Mouse (Mus musculus): Measurements from ENCODE around the gene Jakmip3. TPM values are rescaled to one million over a fixed set of nuclear protein-coding genes. Genes with fewer than 3 reads are reported as not detected.

The Jakmip3 gene
- polyA plus RNA-seq, 1 experiment from 2014 or later: 0.13 TPM

GRCm38 (mm10) chr7:139126549-139126948 lies 186.0 kb downstream of the Jakmip3 start:
- DNase-seq (ENCODE audit: low spot score): no peak
- TF ChIP-seq CTCF (IDR thresholded peaks at IDR 0.05; ENCODE audit: low read depth) (no peak), EP300 (optimal IDR thresholded peaks at IDR 0.05) (no peak)

DNA sequence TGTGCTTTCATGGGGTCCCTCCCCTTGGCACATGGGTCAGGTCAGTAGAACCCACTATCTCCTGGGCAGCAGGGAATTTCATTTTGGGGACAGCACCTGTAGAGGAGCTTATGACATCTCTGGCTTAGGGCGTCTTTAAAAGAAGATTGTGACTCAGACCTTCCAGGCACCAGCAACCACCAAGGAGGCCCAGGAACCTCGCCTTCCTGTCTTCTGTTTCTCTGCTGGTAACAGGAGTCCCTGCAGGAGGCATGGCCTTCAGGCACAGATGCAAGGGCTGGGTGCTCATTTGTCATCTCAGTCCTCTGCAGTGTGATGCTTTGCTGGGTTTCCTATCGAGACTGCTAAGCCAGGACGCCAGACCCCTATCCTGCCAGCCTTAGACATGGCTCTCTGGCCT lies 188.5 kb downstream of the Jakmip3 start:
- no peak overlapping the region for H3K4me3 ChIP-seq (ENCODE audit: low read depth, low read length)
- WGBS: 72% methylated on average over 4 of the region's 4 CpGs
- no peak for DNase-seq (ENCODE audit: low spot score)
- no peaks in the 10 kb centered on the region for H3K9me3 ChIP-seq (ENCODE audit: control insufficient read depth, low read length)
- no peaks in the 10 kb centered on the region for H3K36me3 ChIP-seq (ENCODE audit: control insufficient read depth, insufficient read depth, low read length)
- H3K9ac ChIP-seq (ENCODE audit: low read length): no peak overlapping the region
- no peak overlapping the region for H3K27ac ChIP-seq (replicated peaks)
- no peak for TF ChIP-seq EP300 (optimal IDR thresholded peaks at IDR 0.05)
- TF ChIP-seq CTCF (IDR thresholded peaks at IDR 0.05; ENCODE audit: low read depth): no peak
- ATAC-seq (ENCODE audit: low FRiP score, low TSS enrichment): no peak
- no peaks in the 10 kb centered on the region for H3K27me3 ChIP-seq (ENCODE audit: control insufficient read depth, insufficient read depth, low read length)
- no peak overlapping the region for H3K4me2 ChIP-seq (replicated peaks; ENCODE audit: low read depth)
- no peaks in the 10 kb centered on the region for H3K4me1 ChIP-seq (replicated peaks; ENCODE audit: control insufficient read depth, insufficient read depth)

More at GRCm38 (mm10) chr7:139126549-139126948, 186.0 kb downstream of the Jakmip3 start:
- Histone ChIP-seq H3K27ac (replicated peaks) (no peak overlapping the region), H3K4me3 (ENCODE audit: low read depth, low read length) (no peak overlapping the region), H3K9me3 (ENCODE audit: control insufficient read depth, low read length) (no peaks in the 10 kb centered on the region), H3K36me3 (ENCODE audit: control insufficient read depth, insufficient read depth, low read length) (no peaks in the 10 kb centered on the region), H3K4me2 (replicated peaks; ENCODE audit: low read depth) (no peak overlapping the region), H3K27me3 (ENCODE audit: control insufficient read depth, insufficient read depth, low read length) (no peaks in the 10 kb centered on the region), H3K4me1 (replicated peaks; ENCODE audit: control insufficient read depth, insufficient read depth) (no peaks in the 10 kb centered on the region), H3K9ac (ENCODE audit: low read length) (no peak overlapping the region)
- WGBS: 74% methylated on average over 7 of the region's 7 CpGs
- no peak for ATAC-seq (ENCODE audit: low FRiP score, low TSS enrichment)

DNA sequence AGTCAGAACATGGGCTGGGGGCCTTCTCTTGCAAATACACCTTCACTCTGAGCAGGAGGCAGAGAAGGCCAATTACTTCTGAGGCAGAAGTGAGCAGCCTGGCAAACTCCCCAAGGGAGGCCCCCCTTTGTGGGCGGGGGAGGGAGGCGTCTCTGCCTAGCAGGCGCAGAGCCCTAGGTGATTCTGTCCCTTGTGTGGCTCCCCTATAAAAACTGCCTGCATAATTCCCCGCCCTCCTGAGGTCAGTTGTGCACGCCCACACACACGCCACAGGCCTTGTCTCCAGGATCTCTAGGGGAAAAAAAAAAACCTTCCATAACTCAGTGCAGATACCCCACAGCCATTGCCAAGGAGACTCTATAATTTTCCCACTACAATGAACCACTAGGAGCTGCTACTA lies 189.8 kb downstream of the Jakmip3 start:
- Histone ChIP-seq H3K9me3 (ENCODE audit: control insufficient read depth, low read length) (no peaks in the 10 kb centered on the region), H3K27ac (replicated peaks) (no peak overlapping the region), H3K4me2 (replicated peaks; ENCODE audit: low read depth) (no peak overlapping the region), H3K27me3 (ENCODE audit: control insufficient read depth, insufficient read depth, low read length) (no peaks in the 10 kb centered on the region), H3K4me3 (ENCODE audit: low read depth, low read length) (no peak overlapping the region), H3K36me3 (ENCODE audit: control insufficient read depth, insufficient read depth, low read length) (no peaks in the 10 kb centered on the region), H3K9ac (ENCODE audit: low read length) (no peak overlapping the region), H3K4me1 (replicated peaks; ENCODE audit: control insufficient read depth, insufficient read depth) (no peaks in the 10 kb centered on the region)
- TF ChIP-seq CTCF (IDR thresholded peaks at IDR 0.05; ENCODE audit: low read depth): no peak
- WGBS: 38% methylated on average over 6 of the region's 6 CpGs
- DNase-seq (ENCODE audit: low spot score) (peak; percentile 21), ATAC-seq (ENCODE audit: low FRiP score, low TSS enrichment) (no peak)

DNA sequence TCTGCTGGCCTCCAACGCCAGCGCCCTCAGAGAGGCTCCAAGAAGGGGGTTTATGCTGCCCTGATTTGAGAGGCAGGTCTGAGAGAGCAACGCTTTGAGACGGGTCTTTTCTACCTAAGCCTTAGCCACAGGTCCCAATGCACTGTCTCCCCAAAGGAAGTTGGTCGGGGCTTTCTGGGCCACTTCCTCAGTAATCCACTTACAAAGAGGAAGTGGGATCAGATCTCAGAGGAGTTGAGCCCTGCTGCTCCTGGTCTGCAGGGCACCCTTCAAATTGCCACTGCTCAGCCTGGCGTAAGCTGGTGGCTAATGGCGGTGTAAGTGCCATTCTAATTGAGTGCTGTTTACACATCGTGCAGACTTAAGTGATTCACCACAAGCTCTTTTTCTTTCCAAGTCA lies 191.0 kb downstream of the Jakmip3 start:
- ATAC-seq (ENCODE audit: low FRiP score, low TSS enrichment) (no peak), DNase-seq (ENCODE audit: low spot score) (no peak)
- TF ChIP-seq EP300 (optimal IDR thresholded peaks at IDR 0.05): no peak
- TF ChIP-seq CTCF (IDR thresholded peaks at IDR 0.05; ENCODE audit: low read depth): no peak
- Histone ChIP-seq H3K36me3 (ENCODE audit: control insufficient read depth, insufficient read depth, low read length) (no peaks in the 10 kb centered on the region), H3K27me3 (ENCODE audit: control insufficient read depth, insufficient read depth, low read length) (no peaks in the 10 kb centered on the region), H3K9me3 (ENCODE audit: control insufficient read depth, low read length) (no peaks in the 10 kb centered on the region), H3K9ac (ENCODE audit: low read length) (no peak overlapping the region), H3K4me2 (replicated peaks; ENCODE audit: low read depth) (no peak overlapping the region), H3K4me1 (replicated peaks; ENCODE audit: control insufficient read depth, insufficient read depth) (no peaks in the 10 kb centered on the region), H3K27ac (replicated peaks) (no peak overlapping the region), H3K4me3 (ENCODE audit: low read depth, low read length) (no peak overlapping the region)
- 50% methylated on average over 8 of the region's 8 CpGs for WGBS

DNA sequence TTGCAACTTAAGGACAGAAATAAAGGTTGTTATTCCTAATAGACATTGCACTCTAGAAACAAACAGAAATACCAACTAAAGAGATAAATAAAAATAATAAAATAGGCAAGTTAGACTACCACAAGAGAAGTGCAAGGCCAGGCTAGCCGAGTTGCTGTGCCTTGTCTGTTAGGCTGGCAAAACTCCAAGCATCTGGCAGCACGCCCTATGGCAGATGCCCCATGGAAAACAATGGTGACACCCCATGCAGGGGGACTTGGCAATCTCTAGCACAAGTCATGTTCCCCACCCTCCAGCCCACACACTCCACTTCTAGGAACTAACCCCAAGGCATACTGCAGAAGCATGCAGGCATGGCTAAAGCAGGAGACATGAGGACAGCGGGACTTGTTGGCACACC lies 192.9 kb downstream of the Jakmip3 start:
- no peaks in the 10 kb centered on the region for H3K36me3 ChIP-seq (ENCODE audit: control insufficient read depth, insufficient read depth, low read length)
- no peak overlapping the region for H3K4me2 ChIP-seq (replicated peaks; ENCODE audit: low read depth)
- DNase-seq (ENCODE audit: low spot score): no peak
- no peak overlapping the region for H3K27ac ChIP-seq (replicated peaks)
- no peak for TF ChIP-seq EP300 (optimal IDR thresholded peaks at IDR 0.05)
- TF ChIP-seq CTCF (IDR thresholded peaks at IDR 0.05; ENCODE audit: low read depth): no peak
- H3K4me3 ChIP-seq (ENCODE audit: low read depth, low read length): no peak overlapping the region
- no peak for ATAC-seq (ENCODE audit: low FRiP score, low TSS enrichment)
- no peak overlapping the region for H3K9ac ChIP-seq (ENCODE audit: low read length)
- WGBS: 68% methylated on average over 3 of the region's 3 CpGs
- no peaks in the 10 kb centered on the region for H3K27me3 ChIP-seq (ENCODE audit: control insufficient read depth, insufficient read depth, low read length)
- no peaks in the 10 kb centered on the region for H3K9me3 ChIP-seq (ENCODE audit: control insufficient read depth, low read length)
- H3K4me1 ChIP-seq (replicated peaks; ENCODE audit: control insufficient read depth, insufficient read depth): no peaks in the 10 kb centered on the region

Other genes with a start within 250 kb of the Jakmip3 start
- gene Ppp2r2d, start 94.7 kb upstream of the Jakmip3 start, polyA plus RNA-seq (2015; fragmentation: Nextera tagmentation; extraction: Ambion mirVana): 25.4 and 27.8 TPM in 2 replicates
- gene Mapk1ip1, start 94.5 kb upstream of the Jakmip3 start, polyA plus RNA-seq (2015; fragmentation: Nextera tagmentation; extraction: Ambion mirVana): 9.4 and 10.0 TPM in 2 replicates
- gene Bnip3, start 31.2 kb upstream of the Jakmip3 start, polyA plus RNA-seq (2015; fragmentation: Nextera tagmentation; extraction: Ambion mirVana): 113 TPM in 2 replicates
- gene Dpysl4, start 145.3 kb downstream of the Jakmip3 start, polyA plus RNA-seq (2015; fragmentation: Nextera tagmentation; extraction: Ambion mirVana): 4.8 and 5.1 TPM in 2 replicates

Data from stomach, postnatal 0 days (tissue).